Mouse (Mus musculus): ENCODE data around the gene Phyhipl.

DNA sequence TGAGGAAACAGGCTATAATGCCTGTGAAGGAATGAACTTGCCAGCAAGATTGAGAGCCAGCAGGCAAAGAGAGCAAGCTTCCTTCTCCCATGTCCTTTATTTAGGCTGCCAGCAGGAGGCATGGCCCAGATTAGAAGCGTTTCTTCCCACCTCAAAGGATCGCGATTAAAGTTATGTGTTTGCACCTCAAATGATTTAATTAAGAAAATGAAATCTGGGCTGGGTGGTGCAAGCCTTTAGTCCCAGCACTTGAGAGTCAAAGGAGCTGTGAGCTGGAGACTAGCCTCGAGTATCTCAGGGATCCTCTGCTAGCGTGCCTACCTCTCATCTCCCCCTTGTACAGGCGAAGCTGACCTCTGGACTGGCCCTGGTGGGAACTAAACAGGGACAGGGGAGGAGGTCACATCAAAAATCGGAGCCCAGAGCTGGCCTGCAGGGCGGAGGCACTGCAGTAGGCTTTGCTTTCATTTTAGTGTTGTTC lies 122.4 kb downstream of the Phyhipl start:
- TF ChIP-seq CTCF (IDR thresholded peaks at IDR 0.05; ENCODE audit: low read depth, low read length) = no peak
- no peak for TF ChIP-seq POLR2A (IDR thresholded peaks at IDR 0.05; ENCODE audit: extremely low read depth, insufficient read depth, low read length)

Measured in liver, adult 2 months (tissue).